Mouse (Mus musculus) urinary bladder, postnatal 25 days (tissue): ENCODE measurements around the gene Mbd3l1.

Source experiments
- DNase-seq: peaks from one replicate; pipeline ENCODE4 v3.0.0; 2022; ENCODE audit warnings: low spot score

Mbd3l1 gene

GRCm38 (mm10) chr9:18478168-18478567, at the start of gene Mbd3l1, which contains the start of gene Zfp558:
Gene Mbd3l1, plus strand, starts transcription at chr9:18478359.
Gene Zfp558, minus strand, starts transcription at chr9:18478268.
- no peak for DNase-seq

- no peak for DNase-seq
These were observed 47.8 kb upstream of the Mbd3l1 start, which contains the start of gene Mbd3l2 for GRCm38 (mm10) chr9:18430354-18430753. Gene Mbd3l2, plus strand, starts transcription at chr9:18430654.

GRCm38 (mm10) chr9:18431687-18432086, 46.5 kb upstream of the Mbd3l1 start:
- no peak for DNase-seq

- no peak for DNase-seq
These were observed 21.6 kb upstream of the Mbd3l1 start for GRCm38 (mm10) chr9:18456520-18456919.

- DNase-seq = no peak
These were observed 10.8 kb upstream of the Mbd3l1 start for GRCm38 (mm10) chr9:18467350-18467749.

- no peak for DNase-seq
These were observed 10.2 kb upstream of the Mbd3l1 start for GRCm38 (mm10) chr9:18468005-18468404.

GRCm38 (mm10) chr9:18473324-18474128, 4.6 kb upstream of the Mbd3l1 start:
- DNase-seq = peak; percentile 63

GRCm38 (mm10) chr9:18508098-18508497, 29.9 kb downstream of the Mbd3l1 start:
- DNase-seq = no peak
